Mouse (Mus musculus) ZHBTc4 (cell line): ENCODE measurements around the gene Nrbf2.

Experiments used
- DNase-seq: peaks from one replicate; pipeline ENCODE4 v3.0.0-alpha.2; 2011; ENCODE audit warnings: low read depth, low spot score

The Nrbf2 gene

GRCm38 (mm10) chr10:67285176-67285814 is at the start of gene Nrbf2:
Gene Nrbf2, minus strand, starts transcription at chr10:67285305.
- peak; percentile 98 for DNase-seq

DNA sequence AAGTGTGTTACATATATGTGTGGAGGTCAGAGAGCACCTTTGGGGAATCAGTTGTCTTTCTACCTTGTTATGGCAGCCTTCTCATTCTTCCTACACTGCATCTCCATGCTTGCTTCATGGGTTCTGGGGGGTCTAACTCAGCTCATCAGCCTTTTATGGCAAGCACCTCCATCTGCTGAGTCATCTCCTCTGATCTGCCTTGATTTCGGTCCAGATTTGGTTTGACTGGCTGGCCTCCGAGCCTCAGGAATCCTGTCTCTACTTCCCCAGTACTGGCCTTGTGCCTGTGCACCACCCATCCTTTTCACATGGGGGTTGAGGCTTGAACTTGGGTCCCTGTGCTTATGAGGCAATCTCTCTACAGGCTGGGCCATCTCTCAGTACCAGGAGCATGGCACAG is 45.5 kb upstream of the Nrbf2 start:
- DNase-seq, result no peak

DNA sequence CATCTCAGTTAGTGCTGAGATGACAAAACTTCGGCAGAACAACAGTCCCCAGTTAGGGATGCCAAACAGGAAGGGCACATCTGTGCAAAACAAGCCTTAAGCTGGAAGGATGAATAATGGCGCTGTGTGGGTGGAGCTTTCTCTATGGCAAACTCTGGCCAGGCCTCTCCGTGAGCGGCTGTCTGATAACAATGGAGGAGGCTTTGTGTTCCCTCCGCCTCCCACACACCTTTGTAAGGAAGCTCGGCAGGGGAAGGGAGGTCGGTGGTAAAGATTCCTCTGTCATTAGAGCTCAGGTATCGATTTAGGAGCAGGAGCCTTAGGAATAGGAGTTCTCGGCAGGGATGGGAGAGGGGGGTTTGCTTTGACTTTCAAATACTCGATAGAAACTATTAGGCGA is 44.6 kb upstream of the Nrbf2 start:
- peak; percentile 71 for DNase-seq

DNA sequence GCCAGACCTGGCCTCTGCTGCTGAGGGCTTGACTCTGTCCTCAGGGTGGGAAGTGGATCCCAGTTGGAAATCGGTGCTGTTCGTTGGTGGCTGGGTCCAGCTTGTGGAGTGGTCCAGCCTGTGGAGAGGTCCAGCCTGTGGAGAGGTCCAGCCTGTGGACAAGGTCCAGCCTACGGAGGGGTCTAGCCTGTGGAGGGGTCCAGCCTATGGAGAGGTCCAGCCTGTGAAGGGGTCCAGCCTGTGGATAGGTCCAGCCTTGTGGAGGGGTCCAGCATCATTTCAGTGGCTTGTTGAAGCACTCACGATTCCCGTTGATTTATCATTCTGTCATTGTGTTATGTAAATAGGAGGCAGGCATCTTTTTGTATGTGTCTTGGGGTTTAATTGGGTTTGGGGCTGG is 43.1 kb upstream of the Nrbf2 start:
- DNase-seq, result no peak

GRCm38 (mm10) chr10:67324036-67324435 is 38.9 kb upstream of the Nrbf2 start:
- no peak for DNase-seq

GRCm38 (mm10) chr10:67321396-67321795 is 36.3 kb upstream of the Nrbf2 start:
- no peak for DNase-seq

DNA sequence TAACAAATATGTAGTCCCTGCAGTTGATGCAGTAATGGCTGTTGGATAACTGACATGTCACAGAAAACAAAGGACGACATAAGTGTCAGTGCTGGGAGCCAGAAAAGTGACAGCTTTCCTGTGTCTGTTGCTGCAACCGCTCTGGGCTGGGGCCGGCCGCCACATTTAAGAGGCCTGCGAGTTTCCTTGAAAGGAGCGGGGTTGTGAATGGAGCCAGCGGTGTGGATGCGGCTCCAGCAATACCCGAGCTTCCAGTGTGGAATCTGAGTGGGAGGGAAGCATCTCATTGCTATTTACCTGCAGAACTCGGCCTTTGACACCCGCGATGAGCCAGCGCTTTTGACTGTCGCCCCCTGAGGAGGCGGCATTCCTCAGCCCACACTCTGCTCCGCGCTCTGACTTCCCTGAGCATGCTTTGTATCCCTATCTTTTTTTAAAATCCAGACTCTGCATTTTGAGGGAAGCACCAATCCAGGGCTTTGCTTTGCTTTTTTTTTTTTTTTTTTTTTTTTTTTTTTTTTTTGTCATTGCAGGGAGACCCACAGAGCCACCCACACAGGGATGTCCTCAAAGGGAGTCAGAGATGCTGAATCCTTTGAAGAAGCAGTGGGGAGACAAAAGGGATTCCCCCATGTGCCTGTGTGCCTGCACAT is 35.2 kb upstream of the Nrbf2 start:
- no peak for DNase-seq

DNA sequence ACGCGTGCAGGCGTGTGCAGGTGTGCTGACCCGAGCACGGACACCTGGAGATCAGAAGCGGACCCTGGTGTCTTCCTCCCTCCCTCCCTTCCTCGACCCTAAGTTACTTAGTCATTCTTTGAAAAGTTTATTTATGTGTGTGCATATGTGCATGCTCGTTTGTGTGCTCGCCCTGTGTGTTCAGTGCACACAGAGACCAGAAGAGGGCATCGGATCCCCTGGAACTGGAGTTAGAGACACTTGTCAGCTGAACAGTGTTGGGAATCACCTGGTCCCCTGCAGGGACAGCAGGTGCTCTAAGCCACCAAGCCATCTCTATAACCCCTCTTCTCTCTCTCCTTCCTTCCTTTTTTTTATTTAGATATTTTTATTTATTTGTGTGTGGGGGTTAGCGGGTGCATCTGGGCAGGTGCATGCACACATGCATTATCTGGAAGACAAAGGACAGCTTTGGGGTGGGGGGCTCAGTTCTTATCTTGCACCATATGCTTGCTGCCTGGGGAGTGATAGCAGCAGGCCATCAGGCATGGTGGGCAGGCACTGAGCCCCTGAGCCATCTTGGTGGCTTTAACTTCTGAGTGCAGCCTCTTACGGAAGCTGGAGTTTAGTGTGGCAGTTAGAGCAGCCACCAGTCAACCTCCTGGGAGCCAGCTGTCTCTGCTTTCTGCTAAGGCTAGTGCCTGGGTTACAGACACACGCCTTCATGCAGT is 34.1 kb upstream of the Nrbf2 start:
- no peak for DNase-seq

- peak; percentile 76 for DNase-seq
These were observed 32.9 kb upstream of the Nrbf2 start for GRCm38 (mm10) chr10:67317931-67318460.

DNA sequence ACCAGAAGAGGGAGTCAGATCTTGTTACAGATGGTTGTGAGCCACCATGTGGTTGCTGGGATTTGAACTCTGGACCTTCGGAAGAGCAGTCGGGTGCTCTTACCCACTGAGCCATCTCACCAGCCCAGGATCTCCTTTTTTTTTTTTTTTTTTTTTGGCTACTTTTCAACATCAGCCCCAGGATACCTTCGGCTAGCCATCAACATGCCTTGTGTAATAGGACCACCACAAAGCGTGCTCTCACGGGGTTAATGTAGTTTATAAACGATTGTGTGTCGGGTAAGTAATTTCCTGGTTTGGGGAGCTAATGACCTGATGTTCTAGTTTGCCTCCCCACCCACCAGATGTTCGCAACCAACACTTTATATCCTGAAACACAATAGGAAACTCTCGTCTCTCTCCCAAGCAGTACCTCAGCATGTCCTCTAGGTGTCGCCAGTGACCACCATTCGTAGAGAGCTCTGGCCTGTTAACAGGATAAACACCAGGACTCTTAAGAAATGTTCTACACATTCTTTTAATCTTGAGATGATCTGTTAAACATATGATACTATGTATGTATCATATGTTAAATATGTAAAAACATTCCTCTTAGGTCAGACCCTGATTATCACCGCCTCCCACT is 29.8 kb upstream of the Nrbf2 start:
- DNase-seq, result peak; percentile 85

DNA sequence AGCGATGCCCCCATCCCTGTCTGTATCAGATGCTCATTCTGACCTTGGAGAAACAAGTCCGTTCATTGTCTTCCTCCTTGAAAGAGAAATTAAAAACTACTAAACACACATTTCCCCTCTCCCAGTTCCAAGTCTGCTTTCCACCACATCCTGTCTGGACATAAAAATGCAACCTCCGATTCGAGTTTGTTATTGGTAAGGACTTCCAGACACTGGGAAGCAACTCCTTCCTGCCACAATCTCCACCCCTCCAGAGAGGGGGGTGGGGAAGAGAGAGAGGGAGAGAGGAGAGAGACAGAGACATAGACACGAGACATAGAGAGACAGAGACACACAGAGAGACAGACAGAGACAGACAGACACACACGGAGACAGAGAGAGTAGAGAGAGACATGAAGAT is 27.4 kb upstream of the Nrbf2 start:
- DNase-seq, result no peak

- peak; percentile 55 for DNase-seq
These were observed 26.3 kb upstream of the Nrbf2 start for GRCm38 (mm10) chr10:67311277-67311959.

- DNase-seq, result no peak
These were observed 24.5 kb upstream of the Nrbf2 start for GRCm38 (mm10) chr10:67309483-67310138.

DNA sequence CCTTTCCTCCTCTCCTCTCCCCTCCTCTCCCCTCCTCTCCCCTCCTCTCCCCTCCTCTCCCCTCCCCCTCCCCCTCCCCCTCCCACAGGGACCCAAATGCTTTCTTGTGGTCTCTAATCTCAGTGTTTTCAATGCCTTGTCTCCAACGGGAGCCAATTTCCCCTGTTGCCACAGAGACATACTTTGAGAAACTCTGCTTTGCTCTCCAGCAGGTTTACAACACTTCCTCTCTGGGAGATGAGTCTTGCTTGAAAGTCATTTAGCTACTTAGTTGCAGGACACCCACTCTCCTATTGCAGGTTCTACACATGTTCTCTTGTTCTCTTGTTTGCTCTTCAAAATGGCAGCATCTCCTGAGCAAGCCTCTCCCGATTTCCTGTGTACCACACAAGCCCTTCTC is 17.2 kb upstream of the Nrbf2 start:
- DNase-seq, result no peak

GRCm38 (mm10) chr10:67301046-67301445 is 15.9 kb upstream of the Nrbf2 start:
- no peak for DNase-seq

DNA sequence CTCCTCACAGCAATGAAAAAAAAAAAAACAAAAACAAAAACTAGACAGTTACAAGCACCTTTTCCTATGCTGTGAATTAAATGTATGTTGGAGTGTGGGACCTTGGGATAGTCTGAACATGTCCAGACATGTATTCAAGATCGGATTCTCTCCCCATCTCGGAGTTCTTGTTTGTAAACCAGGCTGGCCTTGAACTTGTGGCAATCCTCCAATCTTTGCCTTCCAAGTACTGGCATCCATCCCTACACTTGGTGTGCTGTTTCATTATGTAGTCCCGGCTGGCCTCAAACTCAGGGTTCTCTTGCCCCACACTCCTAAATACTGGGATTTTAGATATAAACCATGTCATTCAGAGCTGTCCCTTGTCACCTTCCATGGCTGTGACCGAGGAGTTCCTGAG is 14.2 kb upstream of the Nrbf2 start:
- peak; percentile 25 for DNase-seq

- peak; percentile 21 for DNase-seq
These were observed 13.8 kb upstream of the Nrbf2 start for GRCm38 (mm10) chr10:67298856-67299255.

DNA sequence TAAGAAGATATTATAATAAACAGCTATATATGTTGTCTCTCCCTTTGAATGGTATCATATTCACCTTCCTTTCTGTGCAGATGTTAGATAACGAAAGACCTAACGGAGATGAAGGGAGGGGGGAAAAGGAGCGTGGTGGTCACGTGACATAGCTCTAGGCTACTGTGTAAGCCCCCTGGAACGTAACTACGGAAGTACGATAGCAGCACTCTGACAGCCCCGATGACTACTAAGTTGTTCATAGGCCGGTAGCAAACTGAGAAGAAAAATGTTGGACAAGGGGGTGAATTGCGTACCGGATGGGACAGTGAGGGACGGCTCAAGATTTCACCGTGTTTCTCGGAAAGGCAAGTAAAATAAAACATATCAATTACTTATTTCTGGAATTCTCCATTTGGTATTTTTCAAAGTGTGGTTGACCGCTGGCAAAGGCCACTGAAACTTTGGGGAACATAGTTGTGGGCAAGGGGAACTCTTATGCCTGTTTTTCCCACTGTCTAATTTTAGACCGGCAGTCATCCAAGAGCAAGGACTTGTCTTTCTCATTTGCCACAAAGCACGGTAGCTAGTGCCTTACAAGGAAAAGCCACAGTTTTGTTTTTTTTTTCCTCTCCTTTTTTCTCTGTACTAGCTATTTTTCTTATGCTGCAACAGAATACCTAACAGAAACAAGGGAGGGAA is 12.2 kb upstream of the Nrbf2 start:
- DNase-seq, result no peak

DNA sequence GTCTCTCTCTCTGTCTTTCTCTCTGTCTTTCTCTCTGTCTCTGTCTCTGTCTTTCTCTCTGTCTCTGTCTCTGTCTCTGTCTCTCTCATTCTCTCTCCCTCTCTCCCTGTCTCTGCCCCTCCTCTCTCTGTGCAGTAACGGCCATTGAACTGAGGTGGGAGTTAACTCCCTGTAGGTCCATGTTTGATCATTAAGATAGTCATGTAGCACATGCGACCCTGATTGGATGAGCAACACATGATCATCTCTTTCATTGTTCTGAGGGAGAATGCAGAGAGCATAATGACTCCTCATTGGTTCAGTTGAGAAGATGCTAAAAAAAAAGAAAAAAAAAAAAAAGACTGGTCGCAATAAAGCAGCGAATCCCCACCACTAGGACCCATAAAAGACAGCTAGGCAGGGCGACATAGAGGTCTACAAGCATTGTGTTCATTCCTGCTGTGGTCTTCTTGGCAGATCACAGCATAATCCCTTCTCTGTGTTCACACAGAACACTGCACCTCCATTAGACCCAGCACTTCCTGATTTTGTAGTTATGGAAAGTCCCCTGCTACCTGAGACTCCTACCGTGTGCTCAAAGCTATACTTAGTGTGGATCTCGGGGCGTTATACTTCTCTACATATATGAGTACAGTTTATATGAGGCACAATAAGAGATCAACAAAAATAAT is 11.5 kb upstream of the Nrbf2 start:
- DNase-seq, result no peak

- DNase-seq, result no peak
These were observed 10.9 kb upstream of the Nrbf2 start for GRCm38 (mm10) chr10:67295938-67296466.
